Mouse (Mus musculus): Measurements from ENCODE around the gene Heatr1. TPM values are rescaled to one million over a fixed set of nuclear protein-coding genes. Genes with fewer than 3 reads are reported as not detected.
A peak's percentile ranks its signal among the peaks of the same experiment; 100 is the strongest.
"Not testable (repeated sequence)": the region's sequence is repeated elsewhere in the genome, so short reads cannot be mapped to it uniquely, and the experiment has no call there.

Heatr1 gene
- total and polyA plus RNA-seq, 3 experiments = 13.7 to 61.9 (median 38.7) TPM

DNA sequence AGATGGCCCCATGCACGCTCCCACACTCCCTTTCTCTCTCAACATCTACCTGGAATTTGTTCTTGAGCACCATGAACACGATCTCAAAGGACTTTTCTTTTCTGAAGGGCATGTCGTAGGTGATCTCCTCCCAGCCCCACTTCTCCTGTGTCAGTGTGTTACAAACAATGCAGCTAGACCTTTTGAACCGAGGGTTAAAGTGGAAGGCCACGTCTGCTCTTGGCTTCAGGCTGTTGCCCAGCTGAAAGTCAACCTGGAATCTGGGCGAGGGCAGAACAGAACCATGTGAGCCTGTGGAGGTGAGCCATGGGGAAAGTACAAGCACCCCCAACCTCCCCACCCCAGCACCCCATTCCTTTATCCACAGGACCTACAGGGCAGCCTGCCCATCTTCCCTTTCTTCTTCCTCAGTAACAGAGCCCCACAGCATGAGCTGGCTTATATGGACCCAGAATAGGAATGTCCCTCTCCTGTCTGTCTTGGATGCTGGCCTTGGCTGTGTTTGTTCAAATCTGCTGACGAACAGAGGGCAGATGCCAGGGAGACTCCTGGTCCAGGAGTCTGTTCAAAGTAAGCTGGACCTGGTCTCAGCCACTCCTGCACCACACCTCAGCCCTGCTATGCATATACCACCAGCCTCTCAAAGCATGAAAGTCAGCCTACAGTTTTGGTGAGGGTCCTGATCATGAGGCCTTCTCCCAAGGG is 60.0 kb downstream of the Heatr1 start:
- DNase-seq = no peak

DNA sequence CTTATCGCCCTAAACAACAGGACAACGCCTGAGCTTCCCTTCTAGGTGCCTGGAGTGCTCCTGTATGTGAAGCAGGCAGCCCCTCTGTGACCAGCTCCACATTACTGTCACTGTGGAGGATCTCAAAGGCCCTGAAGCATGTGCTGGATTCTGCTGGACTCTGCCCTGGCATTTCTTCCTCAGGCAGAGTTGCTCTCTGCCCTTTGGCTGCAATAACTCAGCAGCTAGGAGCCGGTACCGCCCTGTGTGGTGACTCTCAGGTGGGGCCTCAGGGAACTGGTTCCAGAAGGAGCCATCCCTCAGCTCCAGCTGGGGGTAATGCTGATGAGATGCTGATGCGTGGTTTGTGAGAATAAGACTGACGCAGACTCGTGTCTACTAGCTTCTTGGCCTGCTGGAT is 61.9 kb downstream of the Heatr1 start:
- DNase-seq = no peak

DNA sequence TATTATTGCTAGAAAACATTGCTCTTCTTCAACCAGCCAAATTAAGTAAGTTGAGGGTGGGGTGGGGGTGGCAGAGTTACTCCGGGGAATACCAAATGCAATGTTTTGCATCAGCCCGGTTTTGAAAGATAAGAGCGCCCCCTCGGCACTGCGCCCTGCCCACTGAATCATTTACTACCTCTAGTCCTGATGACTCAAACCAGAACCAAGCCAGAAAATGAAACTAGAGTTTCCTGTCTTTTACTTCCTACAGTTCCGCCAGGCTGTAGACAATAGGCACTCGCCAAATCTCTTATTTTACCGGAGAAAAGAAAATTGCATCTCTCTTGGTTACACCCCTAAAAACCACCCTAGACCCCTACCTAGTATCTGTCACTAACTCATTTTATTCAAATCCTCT is 65.6 kb downstream of the Heatr1 start:
- peak; percentile 80 for DNase-seq

DNA sequence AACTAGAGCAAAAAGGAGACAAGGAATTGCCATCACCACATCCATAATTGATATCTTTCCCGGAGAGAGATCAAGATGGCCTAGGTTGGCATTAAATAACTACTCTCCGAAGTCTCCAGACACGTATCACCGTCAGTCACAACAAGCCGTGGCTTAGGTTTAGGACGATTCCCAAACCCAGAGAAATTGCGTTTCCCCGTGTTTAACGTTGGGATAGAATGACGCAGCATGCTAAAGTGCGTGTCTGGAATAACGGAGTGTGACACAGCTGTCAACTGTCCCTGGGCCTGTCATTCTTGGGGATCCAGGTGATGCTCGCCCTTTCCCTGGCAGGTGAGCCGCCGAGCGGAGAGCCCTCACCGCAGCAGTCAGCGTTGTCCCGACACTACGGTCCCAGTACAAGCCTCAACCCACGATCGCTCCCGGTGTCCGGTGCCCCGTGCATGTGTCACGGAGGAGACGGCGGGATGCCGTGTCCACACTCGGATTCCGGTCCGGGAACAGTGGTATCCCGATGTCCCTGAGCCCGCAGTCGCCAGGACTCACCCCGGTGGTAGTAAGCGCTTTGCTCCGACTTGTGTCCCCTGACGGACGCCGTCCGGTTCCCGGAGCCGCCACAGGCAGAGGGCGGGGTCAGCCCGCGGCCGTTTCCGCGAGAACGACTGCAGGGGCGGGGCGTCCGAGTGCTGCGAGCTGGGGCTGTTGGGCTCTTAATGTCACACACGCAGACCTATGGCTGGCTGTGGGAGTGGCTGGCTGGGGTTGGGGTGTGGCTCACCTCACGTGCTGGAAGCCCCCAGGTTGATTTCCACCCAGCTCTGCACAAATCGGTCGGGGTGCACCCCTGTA is 66.3 kb downstream of the Heatr1 start:
- peak; percentile 98 for DNase-seq

DNA sequence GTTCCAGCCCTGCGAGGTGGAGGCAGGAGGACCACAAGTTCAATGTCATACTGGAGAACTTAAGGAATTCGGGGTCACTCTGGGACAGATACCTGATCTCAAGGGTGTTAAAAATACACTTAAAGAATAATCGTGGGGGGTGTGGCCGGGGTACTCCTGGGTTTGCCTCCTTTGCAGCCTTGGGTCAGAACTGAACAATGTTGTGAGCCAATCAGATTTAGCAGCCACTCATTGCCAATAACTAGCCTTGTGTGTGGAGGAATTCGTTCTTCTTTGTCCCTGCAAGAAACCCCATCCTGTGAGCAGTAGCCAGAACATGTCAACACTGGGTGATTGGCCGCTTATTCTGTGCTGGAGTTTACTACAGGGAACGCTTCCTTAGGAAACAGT is 66.9 kb downstream of the Heatr1 start:
- no peak for DNase-seq

DNA sequence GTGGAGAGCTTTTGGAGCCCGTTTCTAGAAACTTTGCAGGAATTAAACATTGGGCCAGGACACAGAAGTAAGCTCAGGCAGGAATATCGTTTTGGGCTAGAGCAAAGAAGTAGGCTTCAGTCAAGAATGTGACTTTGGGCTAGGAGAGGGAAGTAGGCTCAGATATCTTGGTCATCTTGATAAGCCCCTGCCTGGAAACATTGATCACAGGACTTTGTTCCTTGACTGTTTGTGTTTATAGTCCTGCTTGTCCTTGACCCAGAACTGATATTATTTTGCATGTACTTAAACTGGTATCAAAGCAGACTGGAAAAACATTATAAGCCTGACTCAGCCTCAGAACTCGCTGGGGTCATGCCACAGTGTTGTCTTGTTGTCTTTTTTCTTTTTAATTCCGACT is 67.8 kb downstream of the Heatr1 start:
- DNase-seq = no peak

DNA sequence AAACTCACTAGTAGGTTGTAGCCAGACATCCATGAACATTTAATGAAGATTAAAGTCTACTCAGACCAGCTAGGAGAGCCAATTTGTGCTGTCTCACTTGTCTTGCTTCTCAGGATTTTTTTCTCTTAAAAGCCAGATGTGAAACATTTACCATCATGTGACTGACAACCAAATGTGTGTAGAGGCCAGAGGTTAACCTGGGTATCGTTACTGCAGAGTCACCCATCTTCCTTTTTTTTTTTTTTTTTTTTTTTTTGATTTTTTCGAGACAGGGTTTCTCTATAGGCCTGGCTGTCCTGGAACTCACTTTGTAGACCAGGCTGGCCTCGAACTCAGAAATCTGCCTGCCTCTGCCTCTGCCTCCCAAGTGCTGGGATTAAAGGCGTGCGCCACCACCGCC is 69.3 kb downstream of the Heatr1 start:
- DNase-seq = not testable (repeated sequence)

DNA sequence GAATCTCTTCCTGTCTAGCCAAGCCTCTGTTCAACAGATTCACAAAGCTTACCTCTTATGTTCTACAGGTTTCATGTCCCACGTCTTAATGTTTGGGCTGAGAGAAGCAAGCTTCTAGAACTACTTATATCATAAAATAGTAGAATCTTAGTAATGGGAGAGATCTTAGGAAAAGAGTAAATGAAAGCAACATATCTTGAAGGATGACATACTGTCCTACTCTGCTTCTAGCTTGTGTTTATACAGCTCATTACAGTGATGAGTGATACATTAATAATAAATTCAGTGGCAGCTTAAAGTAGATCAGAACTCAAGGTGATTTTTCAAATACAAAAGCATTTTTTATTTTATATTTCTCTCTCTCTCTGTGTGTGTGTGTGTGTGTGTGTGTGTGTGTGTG is 70.0 kb downstream of the Heatr1 start, which contains the start of gene Lgals8:
Lgals8 (minus strand) TSS at position 101 of the 400 bp plus-strand sequence.
- no peak for DNase-seq

DNA sequence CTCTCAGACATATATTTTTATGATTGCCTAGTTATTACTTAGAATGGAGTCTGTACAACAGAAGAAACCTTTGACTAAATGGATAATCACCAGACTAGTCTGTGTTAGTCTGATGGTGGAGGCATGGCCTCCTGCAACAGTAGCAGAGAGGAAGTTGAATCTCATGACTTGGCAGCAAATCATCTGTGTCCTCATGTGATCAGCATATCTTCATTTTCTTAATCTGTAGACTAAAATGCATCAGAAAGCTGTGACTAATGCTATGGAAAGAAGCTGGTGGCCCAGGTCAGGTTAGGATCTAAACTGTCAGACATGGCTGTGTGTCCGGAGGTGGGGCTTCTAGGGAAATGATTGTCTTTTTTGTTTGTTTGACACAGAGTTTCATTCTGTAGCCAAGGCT is 73.7 kb downstream of the Heatr1 start:
- no peak for DNase-seq

DNA sequence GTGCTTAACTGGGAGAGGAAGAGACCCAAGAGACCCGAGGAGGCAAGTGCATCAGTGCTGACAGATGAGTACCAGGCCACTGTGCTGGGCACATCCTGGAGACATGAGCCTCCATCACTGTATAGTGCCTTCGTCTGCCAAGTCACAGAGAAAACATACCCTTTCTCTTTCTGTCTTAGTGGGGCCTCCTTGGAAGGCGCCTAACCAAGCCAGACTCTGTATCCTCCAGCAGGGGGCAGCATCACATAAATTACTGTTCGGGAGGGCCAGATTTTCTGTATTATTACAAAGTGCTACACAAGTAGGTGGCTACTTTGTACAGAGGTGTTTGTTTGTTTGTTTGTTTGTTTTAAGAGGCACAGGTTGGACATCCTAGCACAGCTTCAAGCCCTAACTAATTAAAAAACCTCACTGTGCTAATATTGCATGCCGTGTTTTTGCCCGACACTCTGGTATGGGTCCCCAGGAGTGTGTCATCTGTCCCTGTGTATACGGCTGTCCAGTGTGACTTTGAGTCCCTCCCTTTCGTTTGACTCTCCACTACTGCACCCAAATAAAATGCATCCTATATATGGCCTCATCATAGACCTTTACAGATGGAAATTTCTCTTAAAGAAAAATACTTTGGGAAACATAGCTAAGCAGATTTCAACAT is 79.0 kb downstream of the Heatr1 start:
- DNase-seq = peak; percentile 69

DNA sequence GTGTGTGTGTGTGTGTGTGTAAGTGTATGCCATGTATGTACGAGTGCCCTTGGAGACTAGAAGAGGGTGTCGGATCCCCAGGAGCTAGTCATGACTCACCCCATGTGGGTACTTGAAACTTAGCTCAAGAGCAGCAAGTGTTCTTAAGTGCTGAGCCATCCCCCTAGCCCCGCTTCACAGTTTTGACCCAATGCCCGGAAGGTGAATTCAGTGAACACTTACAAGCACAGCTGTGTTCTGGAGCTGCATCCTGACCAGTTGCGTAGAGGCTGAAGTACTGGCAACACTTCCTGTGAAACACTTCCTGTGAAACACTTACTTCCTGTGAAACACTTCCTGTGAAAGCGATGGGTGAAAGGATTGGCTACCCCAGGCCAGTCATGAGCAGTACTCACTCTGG is 80.4 kb downstream of the Heatr1 start:
- no peak for DNase-seq

DNA sequence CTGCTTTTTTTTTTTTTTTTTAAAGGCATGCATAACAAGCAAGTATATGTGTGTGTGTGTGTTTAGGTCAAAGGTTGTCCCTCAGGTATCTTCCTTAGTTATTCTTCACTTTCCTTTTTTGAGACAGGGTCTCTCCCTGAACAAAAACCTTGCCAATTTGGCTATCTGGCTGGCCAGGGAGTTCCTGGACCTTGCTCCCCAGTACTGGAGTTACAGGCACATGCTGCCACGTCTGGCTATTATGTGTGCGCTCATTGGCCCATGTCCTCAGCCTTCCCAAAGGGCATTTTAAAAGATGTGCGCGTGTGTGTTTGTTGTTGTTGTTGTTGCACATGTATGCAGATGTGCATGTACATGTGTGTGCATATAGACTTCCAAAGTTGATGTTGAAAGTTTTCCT is 82.1 kb downstream of the Heatr1 start:
- DNase-seq = no peak

DNA sequence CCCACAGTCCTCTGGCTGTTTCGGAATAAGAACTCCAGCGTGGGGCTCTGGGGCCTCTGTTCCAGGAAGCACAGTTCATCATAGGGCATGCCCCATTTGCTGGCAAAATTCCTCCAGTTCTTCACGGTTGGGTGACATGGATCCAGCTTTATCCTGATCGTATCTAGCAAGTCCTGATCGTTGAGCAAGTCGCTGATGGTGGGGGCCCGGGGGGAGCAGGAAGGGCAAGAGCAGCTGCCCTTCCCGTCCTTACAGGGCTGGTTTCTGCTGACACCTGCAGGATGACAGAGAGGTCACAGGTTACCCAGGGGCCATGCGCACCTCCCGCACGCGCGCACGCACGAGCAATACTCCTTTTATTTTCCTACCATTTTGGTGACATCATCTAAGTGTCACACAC is 83.5 kb downstream of the Heatr1 start:
- no peak for DNase-seq

DNA sequence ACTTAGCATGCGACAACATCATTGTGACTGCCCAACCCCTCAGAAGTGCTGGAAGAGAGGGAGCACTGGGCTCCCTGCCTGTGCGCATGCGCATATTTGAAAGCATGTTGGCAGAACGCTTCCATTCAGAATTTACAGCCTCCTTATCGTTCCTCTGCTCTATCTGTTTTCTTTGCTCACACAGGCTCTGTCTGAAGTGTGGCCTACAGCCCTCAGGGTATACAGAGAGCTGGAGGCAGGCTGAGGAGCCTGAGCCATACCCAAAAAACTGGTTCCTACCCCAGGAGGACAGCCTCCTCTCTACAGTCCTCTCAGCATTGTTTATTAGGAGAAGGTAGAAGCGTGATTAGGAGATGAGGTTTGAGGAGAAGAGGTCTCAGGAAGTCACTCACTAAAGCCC is 85.0 kb downstream of the Heatr1 start:
- DNase-seq = no peak

DNA sequence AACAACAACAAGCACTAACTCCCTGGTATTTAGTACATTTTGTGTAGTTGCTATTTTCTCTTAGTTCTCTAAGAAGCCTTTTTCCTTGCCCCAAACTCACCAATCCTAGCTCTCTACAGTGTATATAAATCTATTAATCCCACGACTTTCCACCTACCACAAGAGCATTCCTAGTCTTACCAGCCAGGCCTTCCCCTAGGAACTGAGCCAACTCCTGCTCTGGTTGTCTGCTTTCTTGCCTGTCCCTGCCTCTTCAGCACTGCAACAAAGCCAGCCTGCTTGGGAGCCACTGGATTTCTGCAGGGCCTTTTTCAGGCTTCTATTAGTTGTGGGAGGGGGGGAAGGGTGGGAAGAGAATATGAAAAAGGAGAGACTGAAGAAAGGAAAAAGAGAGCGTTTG is 90.4 kb downstream of the Heatr1 start:
- DNase-seq = no peak

DNA sequence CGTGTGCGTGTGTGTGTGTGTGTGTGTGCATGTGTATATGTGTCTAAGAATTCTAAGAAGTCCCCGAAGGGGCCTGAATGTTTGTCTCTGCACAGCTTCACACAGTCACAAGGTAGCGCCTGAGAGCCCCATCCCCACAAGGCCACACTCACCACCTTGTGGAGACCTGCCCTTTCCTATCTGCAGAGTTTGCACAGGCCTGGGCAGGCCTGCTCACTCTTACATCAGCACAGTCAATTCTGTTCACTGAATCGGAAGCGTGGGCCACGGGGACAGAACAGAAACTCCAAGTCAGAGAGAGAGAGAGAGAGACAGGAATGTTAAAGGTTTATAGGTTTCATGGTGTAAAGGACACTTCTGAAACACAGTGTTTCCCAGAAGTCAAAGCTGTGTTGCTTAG is 90.8 kb downstream of the Heatr1 start:
- DNase-seq = no peak

Other genes starting within 250 kb of the Heatr1 start
- 10 to 100 TPM; 16.1 to 21.4 TPM for gene Mtr, start 136.9 kb upstream of the Heatr1 start, total RNA-seq (2021)
- gene Mtr, start 136.9 kb upstream of the Heatr1 start, polyA plus RNA-seq (2012; rRNA removed) = 5.9 and 6.3 TPM in 2 replicates
- under 1 TPM; 0.35 to 0.97 TPM for gene Actn2, start 54.3 kb upstream of the Heatr1 start, total RNA-seq (2021)
- gene Actn2, start 54.3 kb upstream of the Heatr1 start, polyA plus RNA-seq (2012; rRNA removed) = 0.28 and 0.31 TPM in 2 replicates
- gene Lgals8, start 69.9 kb downstream of the Heatr1 start, total RNA-seq (2021) = 10 to 100 TPM; 73.3 to 87.4 TPM
- 15.6 and 16.5 TPM in 2 replicates for gene Lgals8, start 69.9 kb downstream of the Heatr1 start, polyA plus RNA-seq (2012; rRNA removed)
- under 1 TPM; 0.03 to 0.06 TPM for gene Edaradd, start 125.4 kb downstream of the Heatr1 start, total RNA-seq (2021)
- gene Edaradd, start 125.4 kb downstream of the Heatr1 start, polyA plus RNA-seq (2012; rRNA removed) = 0.02 TPM in 1 of 2 replicates, not detected in the other
- gene Ero1lb, start 170.8 kb downstream of the Heatr1 start, total RNA-seq (2021) = 10 to 100 TPM; 14.0 to 14.8 TPM
- gene Ero1lb, start 170.8 kb downstream of the Heatr1 start, polyA plus RNA-seq (2012; rRNA removed) = 23.0 and 26.2 TPM in 2 replicates

Measured in adrenal gland, adult 2 months (tissue).